Mouse (Mus musculus) mature B cell (primary cell): Measurements from ENCODE around the gene Pard3.

ENCODE experiments used
- in situ Hi-C: fragments of 300-500 bp; cut with MboI; formaldehyde crosslinking; loops from 2 replicates; pipeline ENCODE4 v1.14.3; 2019

Pard3 gene

DNA sequence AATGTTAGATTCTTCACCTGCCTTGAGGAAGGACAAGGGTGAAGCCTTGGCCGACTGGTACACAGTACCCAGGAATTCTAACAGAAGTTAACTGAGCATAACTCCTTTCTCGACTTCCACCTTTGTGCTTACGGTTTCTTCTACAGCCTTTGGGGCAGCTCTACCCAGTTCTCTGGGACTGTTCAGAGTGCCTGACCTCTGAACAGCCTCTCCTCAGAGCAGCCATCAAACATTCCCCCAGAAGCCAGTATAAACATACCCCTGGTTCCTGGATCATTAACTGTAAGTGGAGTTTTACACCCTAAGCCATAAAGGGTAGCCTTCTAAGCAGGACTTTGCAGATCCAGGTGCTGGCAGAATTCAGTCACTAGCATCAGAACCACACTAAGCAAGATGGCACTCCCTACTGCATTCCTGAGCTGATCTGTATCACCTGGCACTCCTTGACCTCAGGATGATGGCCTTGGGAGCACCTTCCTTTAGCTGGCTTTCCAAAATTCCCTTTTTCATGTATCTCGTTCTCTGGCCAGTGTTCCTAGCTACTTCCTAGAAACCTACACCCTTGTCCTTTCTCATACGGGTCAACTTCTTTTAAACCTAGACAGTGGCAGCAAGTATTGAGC lies 374.0 kb downstream of the Pard3 start:
- in situ Hi-C loops: no loop called here

DNA sequence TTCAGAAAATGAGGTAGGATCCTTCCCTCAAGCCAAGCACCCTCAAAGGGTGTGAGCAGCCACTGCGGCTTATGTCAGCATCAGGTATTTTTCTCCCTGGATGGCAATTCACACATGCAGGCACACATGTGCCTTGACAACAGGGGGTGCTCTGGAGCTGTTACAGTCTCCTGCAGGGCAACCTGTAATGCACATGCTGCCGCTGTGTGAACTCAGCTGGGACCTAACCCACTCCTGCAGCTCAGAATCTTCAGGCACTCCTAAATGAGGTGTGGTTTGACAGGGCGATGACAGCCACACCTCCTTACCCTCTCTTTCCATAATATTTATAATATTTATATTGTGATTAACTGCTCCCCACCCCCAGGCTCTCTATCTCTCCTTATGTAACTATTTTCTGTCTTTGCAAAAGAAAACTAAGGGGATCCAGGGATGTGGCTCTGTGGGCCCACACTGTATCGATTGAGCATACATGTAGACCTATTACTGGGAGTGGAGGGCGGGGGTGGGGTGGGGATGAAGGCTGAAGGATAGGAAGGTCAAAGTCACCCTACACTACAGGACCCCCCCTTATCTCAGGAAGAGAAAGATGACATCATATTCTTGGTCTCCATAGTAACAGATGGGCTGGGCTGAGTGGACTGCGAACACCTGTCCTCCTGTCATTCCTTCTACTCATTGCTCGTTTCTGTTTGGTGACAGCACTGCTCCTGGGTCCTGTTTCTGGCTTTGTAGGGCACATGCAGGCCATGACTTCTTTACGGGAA lies 375.1 kb downstream of the Pard3 start:
- in situ Hi-C loops: no loop called here

- in situ Hi-C loops: no loop called here
Observed at GRCm38 (mm10) chr8:127439392-127440160, 375.9 kb downstream of the Pard3 start.

DNA sequence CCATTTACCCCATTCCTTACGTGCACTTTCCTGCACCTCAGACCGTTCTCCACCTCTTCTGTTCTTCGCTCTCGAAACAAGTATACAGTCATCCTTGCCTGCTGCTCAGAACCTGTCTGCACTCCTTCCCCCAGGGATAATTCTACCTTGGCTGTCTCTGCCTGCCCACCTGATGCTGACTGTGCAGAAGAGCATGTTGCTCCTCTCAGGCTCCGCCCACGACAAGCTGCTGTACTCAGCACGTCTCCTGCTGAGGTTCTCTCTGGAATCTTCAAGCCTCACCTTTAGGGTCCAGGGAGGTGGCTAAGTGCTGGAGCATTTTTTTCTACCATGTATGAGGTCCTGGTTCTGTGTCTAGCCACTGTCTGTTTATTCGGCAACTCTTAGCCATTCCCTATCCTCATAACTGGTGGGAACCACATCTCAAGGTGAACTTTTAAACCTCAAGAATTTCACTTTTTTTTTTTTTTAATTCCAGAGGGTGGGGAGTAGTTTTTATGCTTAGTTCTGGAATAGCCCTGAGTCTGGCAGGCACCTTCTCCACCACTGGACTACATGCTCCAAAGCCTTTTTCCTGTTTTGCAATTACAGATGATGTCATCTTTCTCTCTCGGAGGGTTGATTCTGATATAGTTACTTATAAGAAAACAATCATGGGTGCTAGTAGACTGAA lies 376.6 kb downstream of the Pard3 start:
- in situ Hi-C loops: no loop called here

GRCm38 (mm10) chr8:127440834-127441485 lies 377.3 kb downstream of the Pard3 start:
- in situ Hi-C loops: no loop called here

DNA sequence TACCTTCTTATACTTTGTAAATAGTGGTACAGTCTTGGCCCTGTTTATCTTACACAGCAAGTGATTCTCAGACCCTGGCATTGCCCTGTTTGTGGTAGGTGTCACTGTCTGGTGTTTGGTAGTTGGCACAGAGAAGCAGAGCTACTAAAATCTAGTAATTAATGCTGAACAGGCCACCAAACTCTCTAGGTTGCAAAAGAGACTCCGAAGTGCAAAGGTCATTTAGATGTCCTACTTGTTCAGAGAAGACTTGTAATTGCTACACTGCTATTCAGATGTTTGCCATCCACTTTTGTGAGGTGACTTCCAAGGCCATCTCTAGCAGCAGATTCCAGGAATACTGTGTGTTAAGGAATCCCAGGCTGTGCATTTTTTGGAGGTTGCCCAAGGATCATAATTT lies 383.7 kb downstream of the Pard3 start:
- in situ Hi-C loops: no loop called here

GRCm38 (mm10) chr8:127449066-127449840 lies 385.6 kb downstream of the Pard3 start:
- in situ Hi-C loops: no loop called here

DNA sequence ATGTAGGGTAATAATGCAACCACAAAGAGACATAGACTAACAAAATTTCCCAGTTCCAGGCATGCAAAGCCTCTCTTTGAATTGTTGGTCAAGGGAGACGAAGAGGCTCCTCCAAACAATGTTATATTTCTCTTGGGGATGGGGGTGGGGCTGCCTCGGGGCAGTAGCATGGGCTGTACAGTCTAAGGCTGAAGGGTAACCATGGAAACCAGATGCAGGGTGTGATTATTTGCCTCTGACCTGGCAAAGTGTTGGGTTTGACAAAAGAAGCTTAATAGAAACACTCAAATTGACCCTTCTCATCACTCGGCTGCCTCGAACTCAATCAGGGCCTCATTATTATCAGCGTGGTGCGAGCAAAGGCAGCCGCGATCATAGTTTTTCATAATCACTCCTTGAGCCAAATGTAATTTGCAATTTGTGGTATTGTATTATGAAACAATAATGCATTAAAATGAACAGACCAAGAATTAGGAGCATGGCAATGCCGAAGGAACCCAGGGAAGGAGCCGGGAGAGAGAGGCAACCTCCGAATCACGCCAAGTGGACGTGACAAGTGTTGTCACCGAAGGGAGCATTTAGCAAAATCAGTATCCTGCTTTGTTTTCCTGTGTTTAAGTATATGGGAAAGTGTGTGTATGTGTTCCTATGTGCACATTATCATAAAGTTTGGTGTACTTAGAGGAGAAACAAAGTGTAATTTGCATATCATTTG lies 387.4 kb downstream of the Pard3 start:
- in situ Hi-C loops: no loop called here

DNA sequence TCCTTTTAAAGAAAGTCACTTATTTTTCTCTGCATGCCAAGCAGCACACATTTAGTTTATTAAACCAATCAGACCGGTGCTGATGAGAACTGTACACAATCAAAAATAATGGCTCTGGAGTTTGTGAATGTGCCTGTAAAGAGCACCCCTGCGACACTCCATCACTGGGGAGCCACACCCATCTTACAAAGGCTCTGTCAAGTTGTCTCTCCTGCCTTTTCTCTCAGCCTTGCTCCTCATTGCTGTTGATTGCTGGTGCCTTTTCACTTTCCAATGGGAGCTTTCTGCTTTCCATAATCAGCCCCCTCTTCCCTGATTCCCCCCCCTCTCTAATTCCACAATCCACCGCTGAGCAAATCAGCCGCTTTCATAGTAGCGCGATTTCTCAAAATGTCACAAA lies 388.7 kb downstream of the Pard3 start:
- in situ Hi-C loops: no loop called here

GRCm38 (mm10) chr8:127457901-127458300 lies 394.2 kb downstream of the Pard3 start:
- in situ Hi-C loops: no loop called here

DNA sequence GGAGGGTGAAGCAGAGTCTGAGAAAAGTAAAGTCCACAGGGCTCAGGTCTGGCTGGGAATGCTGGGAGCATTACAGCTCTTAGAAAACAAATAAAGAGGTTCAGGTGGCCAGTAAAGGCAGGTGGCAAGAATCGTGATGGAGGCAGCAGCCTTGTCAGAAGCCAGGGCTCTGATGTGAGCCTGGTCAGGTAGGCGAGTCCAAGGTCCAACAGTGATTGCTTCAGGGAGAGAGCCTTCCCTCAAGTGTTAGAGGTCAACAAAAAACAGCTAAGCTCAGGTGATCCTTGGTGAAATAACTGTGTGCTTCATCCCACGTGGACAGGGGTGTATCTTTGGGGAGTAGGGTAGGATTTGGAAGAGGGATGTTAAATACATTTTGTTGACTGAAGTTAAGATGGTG lies 397.5 kb downstream of the Pard3 start:
- in situ Hi-C loops: no loop called here

DNA sequence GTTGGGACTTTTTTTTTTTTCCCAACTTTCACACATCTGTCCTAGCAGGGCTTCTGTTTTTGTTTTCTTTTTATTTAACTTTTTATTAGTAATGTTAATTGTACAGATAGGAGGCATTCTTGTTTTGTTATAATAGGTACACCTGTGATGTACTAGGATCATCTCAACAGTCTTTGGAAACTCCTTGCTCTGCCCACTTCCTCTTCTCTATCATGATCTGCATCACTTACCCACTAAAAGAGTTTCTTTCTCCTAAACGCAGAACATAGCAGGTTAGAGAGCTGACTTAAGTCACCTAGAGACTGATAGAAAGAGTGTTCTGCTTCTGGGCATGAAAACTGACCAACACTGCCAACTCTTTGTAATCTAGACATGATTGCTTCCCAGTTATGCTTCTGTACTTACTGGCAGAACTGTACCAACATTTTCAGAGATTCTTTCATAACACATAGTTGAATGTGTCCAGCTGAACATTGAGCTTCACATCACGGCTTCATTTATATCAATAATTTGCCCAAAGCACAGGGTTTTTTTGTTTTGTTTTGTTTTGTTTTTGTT lies 398.8 kb downstream of the Pard3 start:
- in situ Hi-C loops: no loop called here

DNA sequence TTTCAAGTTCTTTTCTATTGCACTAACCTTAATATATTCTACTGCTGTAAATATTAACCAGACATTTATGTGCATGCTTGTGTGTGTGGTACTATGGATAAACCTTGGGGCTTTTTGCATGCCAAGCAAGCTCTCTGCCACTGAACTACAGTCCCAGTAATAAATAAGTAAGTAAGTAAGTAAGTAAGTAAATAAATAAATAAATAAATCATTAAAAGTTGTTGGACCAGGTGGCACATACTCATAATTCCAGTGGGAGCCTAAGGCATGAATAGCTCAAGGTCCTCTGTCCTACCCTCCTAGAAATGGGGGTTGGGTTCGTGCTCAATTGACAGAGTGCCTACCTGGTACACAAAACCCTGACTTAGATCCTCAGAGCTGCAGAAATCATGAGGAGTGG lies 400.6 kb downstream of the Pard3 start:
- in situ Hi-C loops: no loop called here

DNA sequence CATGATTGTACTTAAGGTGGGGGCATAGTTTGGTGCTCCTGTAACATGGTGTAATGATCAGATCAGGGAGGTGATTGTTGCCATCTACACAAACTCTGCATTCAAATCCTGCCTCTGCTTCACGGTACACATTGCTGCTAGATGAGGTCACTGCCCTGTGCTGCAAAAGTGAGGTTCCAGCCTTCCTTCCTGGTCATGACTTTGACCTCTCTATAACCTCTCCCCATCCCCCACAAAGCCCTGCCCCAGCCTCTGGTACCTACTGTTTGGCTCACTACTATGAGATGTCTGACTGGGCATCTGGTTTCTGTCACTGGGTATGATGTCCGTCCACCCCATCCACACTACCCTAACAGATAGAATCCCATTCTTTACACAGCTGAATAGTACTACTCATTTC lies 408.5 kb downstream of the Pard3 start:
- in situ Hi-C loops: no loop called here

- in situ Hi-C loops: no loop called here
Observed at GRCm38 (mm10) chr8:127480003-127480402, 416.3 kb downstream of the Pard3 start.

DNA sequence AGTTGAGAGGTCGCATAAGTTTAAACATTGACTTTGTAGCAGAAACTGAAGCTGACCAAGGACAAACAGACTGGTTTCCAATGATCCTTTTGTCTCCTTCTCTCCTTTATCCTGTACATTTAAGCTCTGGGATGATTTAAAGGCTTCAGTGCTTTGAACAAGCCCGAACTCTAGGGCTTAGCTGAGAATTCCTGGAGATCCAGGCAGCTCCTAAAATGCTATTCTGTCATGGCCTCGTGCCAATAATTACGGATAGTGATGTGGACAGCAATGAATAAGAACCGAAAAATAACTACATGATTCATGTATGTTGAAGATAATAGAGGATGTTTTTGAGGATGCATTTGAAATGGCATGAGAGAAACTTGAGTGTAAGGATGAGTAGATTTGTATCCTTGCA lies 421.9 kb downstream of the Pard3 start:
- in situ Hi-C loops: no loop called here

- in situ Hi-C loops: no loop called here
Observed at GRCm38 (mm10) chr8:127491963-127492362, 428.3 kb downstream of the Pard3 start.

DNA sequence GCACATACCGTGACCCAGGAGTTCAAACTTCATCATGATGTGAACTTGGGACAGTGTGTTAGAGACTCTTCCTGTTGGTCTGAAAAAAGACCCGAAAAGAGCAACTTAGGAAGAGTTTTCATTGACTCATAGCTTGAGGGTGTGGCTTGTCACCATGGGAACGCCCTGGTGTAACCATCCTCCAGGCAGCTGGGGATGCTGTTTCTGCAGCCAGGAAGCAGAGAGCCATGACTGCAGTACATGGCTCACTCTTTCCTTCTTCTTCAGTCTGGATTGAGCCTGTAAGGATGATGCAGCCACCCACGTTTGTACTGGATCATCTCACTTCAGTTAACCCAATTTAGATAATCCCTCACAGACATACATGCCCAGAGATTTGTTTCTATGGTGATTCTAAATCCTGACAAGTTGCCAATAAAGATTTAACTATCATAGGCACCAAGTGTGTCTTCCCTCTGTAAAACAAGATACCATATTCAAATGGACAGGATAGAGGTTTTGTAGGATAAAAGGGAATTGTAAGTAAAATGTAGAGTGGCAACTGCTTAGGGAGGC lies 431.6 kb downstream of the Pard3 start:
- in situ Hi-C loops: no loop called here

DNA sequence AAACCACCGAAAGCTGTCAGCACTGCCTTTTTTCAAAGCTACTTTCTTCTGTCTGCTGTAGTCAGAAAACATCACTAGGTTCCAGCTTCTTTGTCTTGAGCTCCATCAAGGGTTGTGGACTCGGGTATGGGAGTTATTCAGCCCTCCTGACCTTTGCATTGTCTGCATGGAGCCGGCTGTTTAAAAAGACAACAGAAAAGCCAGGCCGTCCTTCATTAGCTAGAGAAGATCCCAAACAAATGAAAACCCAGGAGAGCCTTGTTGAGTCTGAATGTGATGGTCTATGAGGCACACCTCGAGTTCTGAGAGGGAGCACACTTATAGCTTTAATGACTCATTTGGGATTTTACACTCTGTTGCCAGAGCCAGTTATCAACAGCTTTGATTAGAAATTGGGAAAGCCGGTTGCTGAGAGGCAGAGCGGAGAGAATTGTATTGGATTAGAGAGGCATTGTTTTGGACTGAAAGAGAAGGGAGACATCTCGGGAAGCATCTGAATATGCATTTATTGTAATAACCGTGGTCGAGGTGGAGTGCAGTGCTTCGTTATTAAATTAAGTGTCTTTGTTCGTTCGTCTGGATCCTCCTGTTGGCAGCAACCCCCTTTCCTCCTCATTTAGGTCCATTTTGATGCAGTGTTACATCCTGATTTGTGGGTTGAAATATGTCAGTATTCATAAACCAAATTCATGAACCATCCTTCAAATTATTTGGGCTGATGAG lies 435.5 kb downstream of the Pard3 start:
- in situ Hi-C loops: no loop called here
